ENCODE assay signal across 9 mouse cellular contexts in the genomic region with DNA sequence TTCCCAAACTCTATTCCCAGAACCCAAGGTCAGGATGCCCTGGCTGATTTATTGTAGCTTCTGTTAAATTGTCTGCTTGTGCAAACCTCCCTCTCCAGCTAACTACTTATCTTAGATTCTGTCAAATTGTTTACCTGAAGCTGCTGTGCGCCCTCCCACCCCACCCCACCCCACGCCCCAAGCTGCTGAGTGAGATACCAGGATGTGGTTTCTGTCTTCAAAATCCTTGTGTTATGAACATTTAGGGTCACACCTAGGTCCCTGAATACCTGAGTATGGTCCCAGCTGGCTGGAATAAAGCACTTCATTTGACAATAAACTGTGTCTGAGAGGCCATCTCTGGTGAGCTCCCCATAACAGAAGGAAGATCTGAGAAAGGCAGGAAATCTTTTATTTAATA.
"Had no signal": no experiment of that assay in that cellular context is flagged by ENCODE, and none has a peak within 500 bp of the region (broad histone marks: within the 10 kb centered on the region; RNA-seq: fewer than 3 reads in every experiment).

No protein-coding gene starts in this region.

- DNase-seq: kidney, adult 2 months; kidney, postnatal 14 days; lung, adult 2 months; lung, postnatal 4 days; midbrain, embryonic 14.5 days; retina, postnatal 1 day; right cerebral cortex, postnatal 4 days had no signal

- ATAC-seq: intestine, embryonic 16.5 days; lung, postnatal 0 days had no signal
